Comparison of ENCODE assay signal across 32 mouse cellular contexts in genomic region chr3:107061468-107061867, GRCm38 (mm10). TPM values are rescaled to one million over a fixed set of nuclear protein-coding genes. Genes with fewer than 3 reads are reported as not detected.
DNase-seq lines count a peak whose midpoint lies in the region; ATAC-seq and TF ChIP-seq lines count a peak whose summit lies in the region.
"Had no signal": no experiment of that assay in that cellular context is flagged by ENCODE, and none has a peak within 500 bp of the region (broad histone marks: within the 10 kb centered on the region; RNA-seq: fewer than 3 reads in every experiment).

No protein-coding gene starts in this region.

- TF ChIP-seq CTCF in left cerebral cortex, adult 2 months (IDR thresholded peaks at IDR 0.05) = no peak

- no peak overlapping the region for H3K4me3 ChIP-seq in left cerebral cortex, adult 2 months
- H3K4me3 ChIP-seq: embryonic facial prominence, embryonic 12.5 days; embryonic facial prominence, embryonic 15.5 days; erythroblast, embryonic 14.5 days; forebrain, embryonic 10.5 days; forebrain, embryonic 13.5 days; heart, adult 2 months; heart, embryonic 10.5 days; heart, embryonic 13.5 days; hindbrain, embryonic 10.5 days; hindbrain, embryonic 13.5 days had no signal

- intact Hi-C loops in left cerebral cortex, adult 2 months (cut with DNase I) = no loop called here

- no peak for ATAC-seq in monocyte, adult 5-6 weeks (replicated peaks; ENCODE audit: insufficient number of reproducible peaks, low FRiP score, low TSS enrichment, poor library complexity, severe bottlenecking)
- ATAC-seq in erythroid progenitor cell, adult 5-6 weeks (replicated peaks; ENCODE audit: low FRiP score, poor library complexity, severe bottlenecking) = no peak
- ATAC-seq: forebrain, embryonic 13.5 days; forebrain, embryonic 16.5 days; hindbrain, embryonic 16.5 days; intestine, postnatal 0 days; Patski had no signal

- H3K27ac ChIP-seq in left cerebral cortex, adult 2 months = no peak overlapping the region
- H3K27ac ChIP-seq: embryonic facial prominence, embryonic 12.5 days; embryonic facial prominence, embryonic 15.5 days; forebrain, embryonic 10.5 days; forebrain, embryonic 13.5 days; heart, adult 2 months; heart, embryonic 10.5 days; heart, embryonic 13.5 days; hindbrain, embryonic 10.5 days; hindbrain, embryonic 13.5 days had no signal

- peak; percentile 15 for DNase-seq in thymus, postnatal 0 days (ENCODE audit: low spot score)
- no peak for DNase-seq in thymus, postnatal 36 days
- peak; percentile 56 for DNase-seq in R1 (ENCODE audit: low read depth, low spot score)
- DNase-seq in induced T-regulatory cell, adult 2 months (ENCODE audit: low read depth) = peak; percentile 53
- no peak for DNase-seq in right cerebral cortex, postnatal 25 days
- DNase-seq in left cerebral cortex, adult 2 months (ENCODE audit: extremely low spot score in 1 of 2, low spot score in 2 of 2) = no peak
- DNase-seq: adrenal gland, postnatal 10 days; adrenal gland, postnatal 36 days; cerebellum, adult 18-20 months; cerebellum, adult 9-10 months; cerebellum, postnatal 14 days; gastrocnemius, postnatal 10 days; gastrocnemius, postnatal 36 days; heart, adult 2 months; heart, postnatal 36 days had no signal

RNA-seq across cellular contexts. Expression of gene Kcna3, which starts 25.5 kb away (rescaled TPM):
- polyA plus RNA-seq in thymus, postnatal 0 days (2015; fragmentation: Nextera tagmentation; extraction: Ambion mirVana) = 29.2 and 35.2 TPM in 2 replicates
- 5.3 to 23.6 TPM (median 8.3 TPM) in 3 replicates for total RNA-seq in monocyte, adult 5-6 weeks (2017)
- total RNA-seq in left cerebral cortex, adult 2 months (2021) = 10 to 100 TPM; 34.9 to 35.3 TPM
- 7.5 TPM in 1 of 2 replicates, not detected in the other for total RNA-seq in erythroid progenitor cell, adult 5-6 weeks (2015; ENCODE audit: low replicate concordance)
- not detected in 2 replicates for total RNA-seq in erythroid progenitor cell, adult 5-6 weeks (2017; ENCODE audit: low replicate concordance)
- total RNA-seq: G1E had no signal
- polyA plus RNA-seq: erythroblast, embryonic 14.5 days; G1E; Patski had no signal

RNA-seq across cellular contexts. Expression of gene Kcna2, which starts 39.5 kb away (rescaled TPM):
- polyA plus RNA-seq in thymus, postnatal 0 days (2015; fragmentation: Nextera tagmentation; extraction: Ambion mirVana) = 0.18 and 0.29 TPM in 2 replicates
- total RNA-seq in monocyte, adult 5-6 weeks (2017) = 0.10 TPM in 1 of 3 replicates, not detected in the others
- total RNA-seq in left cerebral cortex, adult 2 months (2021) = 100 to 1,000 TPM; 156 to 162 TPM
- 2.1 and 2.5 TPM in 2 replicates for total RNA-seq in erythroid progenitor cell, adult 5-6 weeks (2015; ENCODE audit: low replicate concordance)
- total RNA-seq in erythroid progenitor cell, adult 5-6 weeks (2017; ENCODE audit: low replicate concordance) = 0.61 and 1.5 TPM in 2 replicates
- total RNA-seq: granulocyte monocyte progenitor cell, adult 5-6 weeks had no signal
- polyA plus RNA-seq: forebrain, embryonic 10.5 days; G1E; heart, embryonic 10.5 days had no signal

Comparison
In these comparisons a context has a peak if more than half of its experiments do, and no peak if none do; other contexts are left out.
1. DNase-seq: peak in thymus, postnatal 0 days (single experiment), R1 (single experiment) and induced T-regulatory cell, adult 2 months (single experiment); none in thymus, postnatal 36 days (0 of 2), right cerebral cortex, postnatal 25 days (single experiment) and left cerebral cortex, adult 2 months (0 of 2).
2. RNA of gene Kcna2, which starts 39.5 kb away (total RNA-seq): 156 to 162 TPM in left cerebral cortex, adult 2 months; 0.61 to 2.5 TPM in erythroid progenitor cell, adult 5-6 weeks and 0.10 TPM in monocyte, adult 5-6 weeks; every median in the first group is over 10 times any median in the second.